Mouse (Mus musculus) CH12F3 (cell line): Measurements from ENCODE around the gene Vmn2r29.
"Not testable (repeated sequence)": the region's sequence is repeated elsewhere in the genome, so short reads cannot be mapped to it uniquely, and the experiment has no call there.

Experiments used
- in situ Hi-C: fragments of 300-500 bp; cut with MboI; formaldehyde crosslinking; loops from 2 replicates; pipeline ENCODE4 v1.14.3; 2020; ENCODE audit warnings: low sequenced_read_pairs

Vmn2r29 gene

GRCm38 (mm10) chr7:7247228-7247627, at the start of gene Vmn2r29:
Vmn2r29 (minus strand) TSS chr7:7247328.
- in situ Hi-C loops, result not testable (repeated sequence)

- in situ Hi-C loops, result loop anchor here (25.0 kb wide), 2 partner anchors 933 to 1008 kb away; partner anchors contain the start of genes Zfp667 and Zfp78
These were observed 48.5 kb upstream of the Vmn2r29 start for GRCm38 (mm10) chr7:7295595-7295994.

GRCm38 (mm10) chr7:7281383-7281782, 34.3 kb upstream of the Vmn2r29 start:
- in situ Hi-C loops, result loop anchor here (10.0 to 25.0 kb wide), 4 partner anchors 77 to 994 kb away; partner anchors contain the start of genes Zfp667, Zfp772, Zfp773 and Zfp78

- in situ Hi-C loops, result loop anchor here (25.0 kb wide), 2 partner anchors 916 to 991 kb away; partner anchors contain the start of genes Zfp667 and Zfp78
These were observed 30.9 kb upstream of the Vmn2r29 start, which contains the start of gene Gm45844 for GRCm38 (mm10) chr7:7277966-7278567. Gm45844 (minus strand) TSS chr7:7278289.

- in situ Hi-C loops, result loop anchor here (25.0 kb wide), 2 partner anchors 915 to 990 kb away; partner anchors contain the start of genes Zfp667 and Zfp78
These were observed 30.4 kb upstream of the Vmn2r29 start for GRCm38 (mm10) chr7:7277556-7277955.

- in situ Hi-C loops, result loop anchor here (10.0 kb wide), 1 partner anchor 75 kb away; no protein-coding TSS in a partner anchor
These were observed 37.6 kb downstream of the Vmn2r29 start, which contains the start of gene Zfp772 for GRCm38 (mm10) chr7:7209313-7210151. Zfp772 (minus strand) TSS chr7:7209998.

- in situ Hi-C loops, result no loop called here
These were observed 58.8 kb downstream of the Vmn2r29 start for GRCm38 (mm10) chr7:7188191-7188942.

- in situ Hi-C loops, result no loop called here
These were observed 59.5 kb downstream of the Vmn2r29 start for GRCm38 (mm10) chr7:7187417-7188190.

- in situ Hi-C loops, result no loop called here
These were observed 61.2 kb downstream of the Vmn2r29 start for GRCm38 (mm10) chr7:7185897-7186296.
